Mouse (Mus musculus) limb, embryonic 15.5 days (tissue): ENCODE results near the gene Parp4. TPM values are rescaled to one million over a fixed set of nuclear protein-coding genes. Genes with fewer than 3 reads are reported as not detected.

Experiments used
- ATAC-seq: fragments of 200-750 bp; cut with Nextera tagmentation; 2 replicates; pipeline ENCODE4 v1.8.0; 2017; ENCODE audit warnings: low read depth, moderate TSS enrichment; ENCODE audit not compliant: insufficient number of reproducible peaks, low FRiP score, low TSS enrichment
- H3K27ac ChIP-seq: fragments of 300-500 bp; sonication (generic); 2 replicates; pipeline ENCODE4 v1.5.1; 2015; ENCODE audit warnings: moderate library complexity, mild to moderate bottlenecking, inconsistent platforms
- H3K27me3 ChIP-seq: fragments of 300-500 bp; sonication (generic); 2 replicates; pipeline ENCODE4 v1.6.1; 2015; ENCODE audit warnings: inconsistent platforms
- H3K36me3 ChIP-seq: fragments of 300-500 bp; sonication (generic); 2 replicates; pipeline ENCODE4 v1.6.1; 2015; ENCODE audit warnings: inconsistent platforms
- H3K4me1 ChIP-seq: fragments of 300-500 bp; sonication (generic); 2 replicates; pipeline ENCODE4 v1.6.1; 2015; ENCODE audit warnings: inconsistent platforms
- H3K4me2 ChIP-seq: fragments of 300-500 bp; sonication (generic); 2 replicates; pipeline ENCODE4 v1.6.1; 2015; ENCODE audit warnings: mild to moderate bottlenecking, inconsistent platforms
- H3K4me3 ChIP-seq: fragments of 300-500 bp; sonication (generic); 2 replicates; pipeline ENCODE4 v1.5.1; 2015; ENCODE audit warnings: mild to moderate bottlenecking, inconsistent platforms
- H3K9ac ChIP-seq: fragments of 300-500 bp; sonication (generic); 2 replicates; pipeline ENCODE4 v1.6.1; 2015; ENCODE audit warnings: inconsistent platforms
- H3K9me3 ChIP-seq: fragments of 300-500 bp; sonication (generic); 2 replicates; pipeline ENCODE4 v1.6.1; 2016; ENCODE audit warnings: inconsistent platforms
- WGBS: fragments of 180-500 bp; shearing (Covaris S2); methylation state at CpG from one replicate; pipeline ENCODE4 v1.1.7; 2015; 5-methylcytosine and 5-hydroxymethylcytosine counted together
- polyA plus RNA-seq: library from polyadenylated mRNA; unstranded; fragments of >200 nt; fragmentation: Nextera tagmentation; extraction: Ambion mirVana; gene quantifications from 2 replicates; pipeline ENCODE4 v1.2.1, GENCODE M21; 2015

The Parp4 gene
- polyA plus RNA-seq, 1 experiment from 2014 or later: 3.6 TPM

- Histone ChIP-seq H3K4me3 (no peak overlapping the region), H3K9ac (no peak overlapping the region), H3K27ac (no peak overlapping the region), H3K4me1 (peaks cover 7% of the 10 kb centered on the region), H3K4me2 (no peak overlapping the region), H3K9me3 (no peaks in the 10 kb centered on the region), H3K27me3 (no peaks in the 10 kb centered on the region), H3K36me3 (no peaks in the 10 kb centered on the region)
- no peak for ATAC-seq
- WGBS: 72% methylated on average over 2 of the region's 2 CpGs
Observed at GRCm38 (mm10) chr14:56572546-56572945, 2.9 kb upstream of the Parp4 start.

- Histone ChIP-seq H3K4me2 (peak overlapping the region; percentile 70), H3K4me1 (peaks cover 7% of the 10 kb centered on the region), H3K27ac (no peak overlapping the region), H3K9ac (no peak overlapping the region; the same call in 1 of the 2 replicates), H3K4me3 (peak overlapping the region; percentile 57), H3K36me3 (no peaks in the 10 kb centered on the region), H3K9me3 (no peaks in the 10 kb centered on the region), H3K27me3 (no peaks in the 10 kb centered on the region)
- WGBS: 72% methylated on average over 18 of the region's 18 CpGs
- no peak for ATAC-seq
Observed at GRCm38 (mm10) chr14:56575969-56576901, 816 bp downstream of the Parp4 start.

- Histone ChIP-seq H3K9ac (no peak overlapping the region), H3K4me1 (peaks cover 7% of the 10 kb centered on the region), H3K4me2 (no peak overlapping the region), H3K27ac (no peak overlapping the region), H3K9me3 (no peaks in the 10 kb centered on the region), H3K36me3 (no peaks in the 10 kb centered on the region), H3K27me3 (no peaks in the 10 kb centered on the region), H3K4me3 (no peak overlapping the region)
- ATAC-seq: no peak
- WGBS: 45% methylated on average over 8 of the region's 8 CpGs
Observed at GRCm38 (mm10) chr14:56579011-56579410, 3.6 kb downstream of the Parp4 start.

- WGBS: 40% methylated on average over 5 of the region's 5 CpGs
- H3K9ac ChIP-seq: no peak overlapping the region
- no peak for ATAC-seq
Observed at GRCm38 (mm10) chr14:56581117-56581516, 5.7 kb downstream of the Parp4 start.

GRCm38 (mm10) chr14:56582294-56582693, 6.9 kb downstream of the Parp4 start:
- Histone ChIP-seq H3K4me3 (no peak overlapping the region), H3K9ac (no peak overlapping the region), H3K9me3 (no peaks in the 10 kb centered on the region), H3K27me3 (no peaks in the 10 kb centered on the region), H3K4me1 (no peaks in the 10 kb centered on the region), H3K4me2 (no peak overlapping the region), H3K27ac (no peak overlapping the region), H3K36me3 (peaks cover 4% of the 10 kb centered on the region; the same call in 1 of the 2 replicates)
- WGBS: 88% methylated on average over 6 of the region's 6 CpGs
- no peak for ATAC-seq

More at GRCm38 (mm10) chr14:56581117-56581516, 5.7 kb downstream of the Parp4 start:
- H3K4me1 ChIP-seq: peaks cover 1% of the 10 kb centered on the region; the same call in 1 of the 2 replicates
- no peaks in the 10 kb centered on the region for H3K9me3 ChIP-seq
- H3K4me2 ChIP-seq: no peak overlapping the region
- H3K4me3 ChIP-seq: no peak overlapping the region
- H3K27me3 ChIP-seq: no peaks in the 10 kb centered on the region
- peaks cover 4% of the 10 kb centered on the region; the same call in 1 of the 2 replicates for H3K36me3 ChIP-seq
- H3K27ac ChIP-seq: no peak overlapping the region

- no peaks in the 10 kb centered on the region for H3K27me3 ChIP-seq
Observed at GRCm38 (mm10) chr14:56592191-56592590, 16.8 kb downstream of the Parp4 start.

GRCm38 (mm10) chr14:56594811-56595210, 19.4 kb downstream of the Parp4 start:
- Histone ChIP-seq H3K4me1 (no peaks in the 10 kb centered on the region), H3K9me3 (no peaks in the 10 kb centered on the region), H3K9ac (no peak overlapping the region), H3K4me2 (no peak overlapping the region), H3K27ac (no peak overlapping the region), H3K27me3 (no peaks in the 10 kb centered on the region), H3K36me3 (peaks cover 25% of the 10 kb centered on the region), H3K4me3 (no peak overlapping the region)
- no peak for ATAC-seq
- WGBS: 90% methylated on average over 1 of the region's 1 CpGs

More at GRCm38 (mm10) chr14:56592191-56592590, 16.8 kb downstream of the Parp4 start:
- ATAC-seq: no peak
- H3K9me3 ChIP-seq: no peaks in the 10 kb centered on the region
- H3K4me3 ChIP-seq: no peak overlapping the region
- 88% methylated on average over 9 of the region's 9 CpGs for WGBS
- H3K4me1 ChIP-seq: no peaks in the 10 kb centered on the region
- no peak overlapping the region for H3K9ac ChIP-seq
- H3K36me3 ChIP-seq: peaks cover 25% of the 10 kb centered on the region
- H3K4me2 ChIP-seq: no peak overlapping the region
- no peak overlapping the region for H3K27ac ChIP-seq

GRCm38 (mm10) chr14:56598759-56599158, 23.3 kb downstream of the Parp4 start:
- WGBS: 46% methylated on average over 6 of the region's 6 CpGs
- Histone ChIP-seq H3K4me1 (no peaks in the 10 kb centered on the region), H3K4me3 (no peak overlapping the region), H3K9me3 (no peaks in the 10 kb centered on the region), H3K27me3 (no peaks in the 10 kb centered on the region), H3K9ac (no peak overlapping the region), H3K4me2 (no peak overlapping the region), H3K36me3 (peaks cover 12% of the 10 kb centered on the region), H3K27ac (no peak overlapping the region)
- no peak for ATAC-seq

- H3K4me3 ChIP-seq: no peak overlapping the region
- ATAC-seq: no peak
- no peak overlapping the region for H3K4me2 ChIP-seq
- WGBS: 83% methylated on average over 9 of the region's 9 CpGs
- no peaks in the 10 kb centered on the region for H3K27me3 ChIP-seq
- H3K9me3 ChIP-seq: no peaks in the 10 kb centered on the region
- H3K27ac ChIP-seq: no peak overlapping the region
- no peak overlapping the region for H3K9ac ChIP-seq
- no peaks in the 10 kb centered on the region for H3K4me1 ChIP-seq
- no peaks in the 10 kb centered on the region; the same call in 1 of the 2 replicates for H3K36me3 ChIP-seq
Observed at GRCm38 (mm10) chr14:56602069-56602468, 26.6 kb downstream of the Parp4 start.

GRCm38 (mm10) chr14:56604438-56604837, 29.0 kb downstream of the Parp4 start:
- Histone ChIP-seq H3K4me1 (no peaks in the 10 kb centered on the region), H3K4me3 (no peak overlapping the region), H3K4me2 (no peak overlapping the region), H3K9ac (no peak overlapping the region), H3K36me3 (peaks cover 5% of the 10 kb centered on the region; the same call in 1 of the 2 replicates), H3K27ac (no peak overlapping the region), H3K27me3 (no peaks in the 10 kb centered on the region), H3K9me3 (no peaks in the 10 kb centered on the region)
- WGBS: 93% methylated on average over 5 of the region's 5 CpGs
- no peak for ATAC-seq

GRCm38 (mm10) chr14:56605136-56605535, 29.7 kb downstream of the Parp4 start:
- no peaks in the 10 kb centered on the region for H3K9me3 ChIP-seq
- no peaks in the 10 kb centered on the region for H3K27me3 ChIP-seq
- H3K4me2 ChIP-seq: no peak overlapping the region
- no peaks in the 10 kb centered on the region for H3K4me1 ChIP-seq
- WGBS: 72% methylated on average over 4 of the region's 4 CpGs
- no peak overlapping the region for H3K4me3 ChIP-seq
- peaks cover 10% of the 10 kb centered on the region for H3K36me3 ChIP-seq
- no peak overlapping the region for H3K9ac ChIP-seq
- H3K27ac ChIP-seq: no peak overlapping the region
- ATAC-seq: no peak

- H3K9ac ChIP-seq: no peak overlapping the region
- no peak overlapping the region for H3K4me2 ChIP-seq
- WGBS: 75% methylated on average over 3 of the region's 3 CpGs
- ATAC-seq: no peak
- H3K4me3 ChIP-seq: no peak overlapping the region
- no peak overlapping the region for H3K27ac ChIP-seq
- H3K9me3 ChIP-seq: no peaks in the 10 kb centered on the region
- no peaks in the 10 kb centered on the region for H3K4me1 ChIP-seq
- no peaks in the 10 kb centered on the region for H3K27me3 ChIP-seq
- H3K36me3 ChIP-seq: peaks cover 20% of the 10 kb centered on the region
Observed at GRCm38 (mm10) chr14:56613212-56613611, 37.8 kb downstream of the Parp4 start.
